Comparison of ENCODE assay signal across 16 mouse cellular contexts in genomic region chr15:27875753-27876152, GRCm38 (mm10).
DNase-seq lines count a peak whose midpoint lies in the region; ATAC-seq lines count a peak whose summit lies in the region.
"Had no signal": no experiment of that assay in that cellular context is flagged by ENCODE, and none has a peak within 500 bp of the region (broad histone marks: within the 10 kb centered on the region; RNA-seq: fewer than 3 reads in every experiment).

No protein-coding gene starts in this region.

- H3K79me2 ChIP-seq in macrophage (ENCODE audit: inconsistent target), result peaks cover 34% of the 10 kb centered on the region; the same call in 1 of the 2 replicates

- DNase-seq in lung, postnatal 36 days, result peak; percentile 32
- DNase-seq in lung, postnatal 4 days, result no peak
- DNase-seq in adrenal gland, postnatal 4 days (ENCODE audit: low spot score in 2 of 2), result no peak
- DNase-seq in cerebellum, postnatal 14 days, result no peak
- DNase-seq: adrenal gland, adult 8-10 months; cerebellum, adult 18-20 months; cerebellum, adult 9-11 months; forebrain, postnatal 0 days; gastrocnemius, postnatal 25 days had no signal

- H3K27ac ChIP-seq in macrophage, result peak overlapping the region; percentile 24
- H3K27ac ChIP-seq: embryonic facial prominence, embryonic 10.5 days; hindbrain, embryonic 13.5 days; hindbrain, postnatal 0 days had no signal

- no peak overlapping the region for H3K4me3 ChIP-seq in macrophage (ENCODE audit: inconsistent target)
- H3K4me3 ChIP-seq: embryonic facial prominence, embryonic 10.5 days; forebrain, embryonic 13.5 days; heart, embryonic 12.5 days; hindbrain, embryonic 13.5 days had no signal

- 0 out of 2 replicates have a peak, but pooled peaks have one; percentile 29 for ATAC-seq in monocyte, adult 5-6 weeks (replicated peaks; ENCODE audit: insufficient number of reproducible peaks, low FRiP score, low TSS enrichment, poor library complexity, severe bottlenecking)
- ATAC-seq: forebrain, embryonic 13.5 days; forebrain, postnatal 0 days; hindbrain, postnatal 0 days had no signal

- WGBS in macrophage (ENCODE audit: missing documents), result 38% methylated on average over 9 of the region's 9 CpGs

- H3K36me3 ChIP-seq in macrophage (ENCODE audit: inconsistent target), result peaks cover 27% of the 10 kb centered on the region; the same call in 1 of the 2 replicates
